Mouse (Mus musculus) midbrain, postnatal 0 days (tissue): ENCODE results near the gene Htt. TPM values are rescaled to one million over a fixed set of nuclear protein-coding genes. Genes with fewer than 3 reads are reported as not detected.
A peak's percentile ranks its signal among the peaks of the same experiment; 100 is the strongest.

Experiments used
- ATAC-seq: fragments of 200-750 bp; cut with Nextera tagmentation; 2 replicates; pipeline ENCODE4 v1.8.0; 2017; ENCODE audit warnings: moderate number of reproducible peaks, mild to moderate bottlenecking, moderate TSS enrichment, moderate library complexity; ENCODE audit not compliant: low FRiP score
- DNase-seq: peaks from one replicate; pipeline ENCODE4 v3.0.0-alpha.2; 2015; ENCODE audit warnings: low spot score
- H3K27ac ChIP-seq: fragments of 300-500 bp; sonication (generic); 2 replicates; pipeline ENCODE4 v1.5.1; 2014; ENCODE audit warnings: low read depth, mild to moderate bottlenecking, low read length, mixed read lengths
- H3K27me3 ChIP-seq: fragments of 300-500 bp; sonication (generic); 2 replicates; pipeline ENCODE4 v1.6.1; 2014; ENCODE audit warnings: low read length, control low read depth, mixed read lengths; ENCODE audit not compliant: insufficient read depth
- H3K36me3 ChIP-seq: fragments of 300-500 bp; sonication (generic); 2 replicates; pipeline ENCODE4 v1.6.1; 2014; ENCODE audit warnings: low read length, control low read depth, mixed read lengths; ENCODE audit not compliant: insufficient read depth
- H3K4me1 ChIP-seq: fragments of 300-500 bp; sonication (generic); 2 replicates; pipeline ENCODE4 v1.6.1; 2014; ENCODE audit warnings: mild to moderate bottlenecking, control low read depth, antibody characterized with exemption, low read length, mixed read lengths; ENCODE audit not compliant: insufficient read depth
- H3K4me2 ChIP-seq: fragments of 300-500 bp; sonication (generic); 2 replicates; pipeline ENCODE4 v1.6.1; 2014; ENCODE audit warnings: low read depth, mild to moderate bottlenecking, low read length, mixed read lengths; ENCODE audit not compliant: poor library complexity, severe bottlenecking
- H3K4me3 ChIP-seq: fragments of 300-500 bp; sonication (generic); 2 replicates; pipeline ENCODE4 v1.5.1; 2014; ENCODE audit warnings: low read depth, mild to moderate bottlenecking, low read length, moderate library complexity
- H3K9ac ChIP-seq: fragments of 300-500 bp; sonication (generic); replicated peaks from 2 replicates; pipeline ENCODE4 v1.6.1; 2014; ENCODE audit warnings: mild to moderate bottlenecking, low read length, moderate library complexity, mixed read lengths; ENCODE audit not compliant: poor library complexity, severe bottlenecking
- H3K9me3 ChIP-seq: fragments of 300-500 bp; sonication (generic); 2 replicates; pipeline ENCODE4 v1.6.1; 2016; ENCODE audit warnings: low read length, control low read depth
- CTCF ChIP-seq: IDR thresholded peaks from 2 replicates; pipeline ENCODE4 v1.5.1; 2016; ENCODE audit warnings: antibody characterized with exemption, mild to moderate bottlenecking
- WGBS: fragments of 180-500 bp; shearing (Covaris S2); extraction: QIAGEN DNeasy Blood & Tissue Kit; methylation state at CpG from one replicate; pipeline ENCODE4 v1.1.7; 2014; 5-methylcytosine and 5-hydroxymethylcytosine counted together
- microRNA counts: library from miRNA; unstranded; fragments of <30 nt; microRNA quantifications from one replicate; lab custom pipeline; 2015
- microRNA-seq: library from miRNA; unstranded; fragments of <30 nt; microRNA quantifications from one replicate; pipeline ENCODE4, GENCODE M21; 2016; ENCODE audit warnings: borderline number of aligned reads
- polyA plus RNA-seq: library from polyadenylated mRNA; unstranded; fragments of >200 nt; fragmentation: Nextera tagmentation; extraction: Ambion mirVana; gene quantifications from 2 replicates; pipeline ENCODE4 v1.2.1, GENCODE M21; 2015
- total RNA-seq: library from RNA; depleted of rRNA; stranded (reverse); fragments of >200 nt; gene quantifications from 2 replicates; pipeline ENCODE4 v1.2.3, GENCODE M21; 2014; rRNA removed

Htt gene
- total and polyA plus RNA-seq, 2 experiments from 2014 or later: 7.4 to 39.9 TPM

DNA sequence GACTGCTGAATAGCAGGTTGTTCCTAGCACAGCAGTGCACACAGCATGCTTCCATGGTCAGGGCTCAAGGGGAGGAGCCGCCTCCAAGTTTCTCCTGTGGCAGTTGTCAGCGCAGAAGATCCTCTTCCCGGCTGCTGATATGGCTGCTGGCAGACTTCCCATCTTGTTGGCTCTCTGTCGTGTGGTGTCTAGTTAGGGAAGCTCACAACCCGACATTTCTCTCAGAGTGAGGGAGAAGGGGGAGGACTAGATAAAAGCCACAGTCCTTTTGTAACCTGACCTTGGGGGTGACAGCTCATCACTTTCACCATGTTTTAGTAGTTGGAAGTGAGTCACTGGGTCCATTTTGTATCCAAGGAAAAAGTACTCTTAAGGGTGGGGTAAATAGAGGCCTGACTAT, 194.1 kb downstream of the Htt start:
- 51% methylated on average over 5 of the region's 5 CpGs for WGBS
- Histone ChIP-seq H3K4me1 (peaks cover 8% of the 10 kb centered on the region; the same call in 1 of the 2 replicates), H3K36me3 (no peaks in the 10 kb centered on the region), H3K27ac (no peak overlapping the region), H3K27me3 (no peaks in the 10 kb centered on the region), H3K4me2 (no peak overlapping the region), H3K9ac (no peak overlapping the region), H3K9me3 (no peaks in the 10 kb centered on the region), H3K4me3 (no peak overlapping the region)
- no peak for TF ChIP-seq CTCF
- ATAC-seq: no peak
- peak; percentile 50 for DNase-seq

DNA sequence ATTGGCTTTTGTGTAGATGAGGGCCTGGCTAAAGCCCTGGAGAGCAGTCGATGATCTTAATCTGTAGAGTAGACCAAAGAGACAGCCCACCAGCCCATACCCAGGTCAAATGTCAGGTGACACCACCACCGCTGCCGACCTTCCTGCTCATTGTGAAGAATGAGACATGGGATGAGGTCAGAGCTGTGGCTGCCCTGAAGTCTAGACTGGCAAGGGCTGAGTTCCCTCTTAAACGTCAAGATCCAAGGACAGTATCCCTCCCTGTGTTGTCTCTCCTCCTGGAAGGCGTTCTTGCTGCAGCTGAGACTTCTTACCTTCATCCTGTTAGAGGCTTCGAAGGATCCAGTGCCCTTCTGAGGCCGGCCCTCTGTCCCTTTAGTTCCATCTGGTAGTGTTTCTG, 194.6 kb downstream of the Htt start:
- DNase-seq: no peak

DNA sequence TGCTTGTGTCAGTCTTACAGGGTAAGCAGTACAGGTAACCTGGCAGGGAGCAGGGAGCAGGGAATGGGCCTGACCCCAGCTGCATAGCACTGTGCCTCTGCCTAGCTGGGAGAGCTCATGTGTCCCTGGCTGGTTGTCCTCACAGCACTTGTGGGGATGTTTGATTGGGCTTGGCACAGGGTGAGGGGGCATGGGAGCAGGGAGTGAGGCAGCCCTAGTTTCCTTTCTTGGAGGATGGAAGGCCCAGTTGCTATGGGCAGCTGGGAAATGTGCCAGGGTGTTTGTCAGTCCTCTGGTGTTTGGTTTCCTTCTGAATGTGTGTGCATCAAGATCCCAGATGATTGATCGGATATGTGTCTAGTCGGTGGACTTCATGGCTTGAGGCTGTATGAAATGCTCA, 195.5 kb downstream of the Htt start:
- no peak overlapping the region for H3K9ac ChIP-seq
- WGBS: 70% methylated on average over 2 of the region's 2 CpGs
- no peak overlapping the region for H3K4me2 ChIP-seq
- H3K36me3 ChIP-seq: no peaks in the 10 kb centered on the region
- H3K27ac ChIP-seq: peak overlapping the region; percentile 12; the same call in 1 of the 2 replicates
- H3K27me3 ChIP-seq: no peaks in the 10 kb centered on the region
- no peak for TF ChIP-seq CTCF
- H3K4me3 ChIP-seq: no peak overlapping the region
- H3K4me1 ChIP-seq: peaks cover 2% of the 10 kb centered on the region; the same call in 1 of the 2 replicates
- DNase-seq (peak; percentile 84), ATAC-seq (peak; percentile 51; the same call in 1 of the 2 replicates)
- H3K9me3 ChIP-seq: no peaks in the 10 kb centered on the region

More for the DNA sequence above, 194.6 kb downstream of the Htt start:
- WGBS: 87% methylated on average over 7 of the region's 7 CpGs
- H3K36me3 ChIP-seq: no peaks in the 10 kb centered on the region
- H3K27ac ChIP-seq: no peak overlapping the region
- no peak overlapping the region for H3K4me3 ChIP-seq
- H3K4me2 ChIP-seq: no peak overlapping the region
- H3K9ac ChIP-seq: no peak overlapping the region
- no peak for ATAC-seq
- H3K9me3 ChIP-seq: no peaks in the 10 kb centered on the region
- TF ChIP-seq CTCF: no peak
- no peaks in the 10 kb centered on the region for H3K27me3 ChIP-seq
- H3K4me1 ChIP-seq: peaks cover 3% of the 10 kb centered on the region; the same call in 1 of the 2 replicates

DNA sequence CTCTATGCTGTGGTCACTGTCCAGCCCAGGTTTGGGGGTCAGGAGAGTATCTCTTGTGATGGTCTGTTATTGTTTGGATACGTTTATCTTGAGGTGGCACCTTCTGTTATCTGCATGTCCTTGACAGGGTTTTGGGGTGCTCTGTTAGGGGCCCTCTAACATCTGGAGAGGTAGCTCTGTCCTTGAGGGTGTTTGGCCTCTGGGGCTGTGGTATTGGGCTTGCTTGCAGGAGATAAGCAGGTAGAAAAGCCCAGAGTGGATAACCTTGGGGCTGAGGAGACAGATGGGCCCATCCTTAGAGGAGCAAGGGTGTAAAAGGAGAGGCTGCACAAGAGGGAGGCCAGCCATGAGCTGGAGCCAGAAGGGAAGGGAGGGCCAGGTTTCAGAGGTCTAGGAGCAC, 198.5 kb downstream of the Htt start:
- H3K27ac ChIP-seq: no peak overlapping the region
- no peaks in the 10 kb centered on the region; the same call in 1 of the 2 replicates for H3K4me1 ChIP-seq
- DNase-seq: no peak
- H3K4me3 ChIP-seq: no peak overlapping the region
- H3K9ac ChIP-seq: no peak overlapping the region
- H3K36me3 ChIP-seq: no peaks in the 10 kb centered on the region
- H3K27me3 ChIP-seq: no peaks in the 10 kb centered on the region
- 85% methylated on average over 1 of the region's 1 CpGs for WGBS
- H3K4me2 ChIP-seq: no peak overlapping the region
- no peak for TF ChIP-seq CTCF
- no peaks in the 10 kb centered on the region for H3K9me3 ChIP-seq
- no peak for ATAC-seq

MicroRNAs within 50 kb of the gene (microRNA counts, 519-probe panel; counts per million panel counts)
- microRNA mmu-miR-467g (lab: Ali Mortazavi, UCI): 528 counts per million, percentile 58 among the panel's probes with 10 or more counts

Small RNAs within 50 kb of the gene (microRNA-seq; reads per million reads assigned to microRNA genes)
- gene Mir467g: not detected

Other genes with a start within 250 kb of the Htt start
- gene Tnip2, start 247.7 kb upstream of the Htt start, total RNA-seq: 10.3 and 12.8 TPM in 2 replicates
- 12.6 and 13.6 TPM in 2 replicates for gene Tnip2, start 247.7 kb upstream of the Htt start, polyA plus RNA-seq
- 35.5 and 44.1 TPM in 2 replicates for gene Sh3bp2, start 235.9 kb upstream of the Htt start, total RNA-seq
- gene Sh3bp2, start 235.9 kb upstream of the Htt start, polyA plus RNA-seq: 17.6 and 20.3 TPM in 2 replicates
- gene Add1, start 188.1 kb upstream of the Htt start, total RNA-seq: 284 and 301 TPM in 2 replicates
- 161 and 166 TPM in 2 replicates for gene Add1, start 188.1 kb upstream of the Htt start, polyA plus RNA-seq
- gene Mfsd10, start 124.5 kb upstream of the Htt start, total RNA-seq: 90.9 and 101 TPM in 2 replicates
- gene Mfsd10, start 124.5 kb upstream of the Htt start, polyA plus RNA-seq: 95.7 and 107 TPM in 2 replicates
- 9.9 and 17.8 TPM in 2 replicates for gene Nop14, start 101.6 kb upstream of the Htt start, total RNA-seq
- gene Nop14, start 101.6 kb upstream of the Htt start, polyA plus RNA-seq: 19.4 and 22.1 TPM in 2 replicates
- gene Grk4, start 101.4 kb upstream of the Htt start, total RNA-seq: 3.0 and 4.2 TPM in 2 replicates
- 4.2 and 4.8 TPM in 2 replicates for gene Grk4, start 101.4 kb upstream of the Htt start, polyA plus RNA-seq
- gene Msantd1, start 146.3 kb downstream of the Htt start, total RNA-seq: 17.0 and 21.0 TPM in 2 replicates
- gene Msantd1, start 146.3 kb downstream of the Htt start, polyA plus RNA-seq: 13.3 and 13.5 TPM in 2 replicates
- 54.8 and 60.8 TPM in 2 replicates for gene Rgs12, start 187.7 kb downstream of the Htt start, total RNA-seq
- gene Rgs12, start 187.7 kb downstream of the Htt start, polyA plus RNA-seq: 29.9 and 30.5 TPM in 2 replicates